Mouse (Mus musculus) C2C12 (cell line): ENCODE data around the gene Tnni1.

ENCODE experiments used
- CEBPB ChIP-seq: IDR thresholded peaks from one replicate; pipeline ENCODE4 v1.6.1; 2011; ENCODE audit warnings: low read depth, mild to moderate bottlenecking, control low read depth, moderate library complexity
- CTCF ChIP-seq: IDR thresholded peaks from one replicate; pipeline ENCODE4 v1.5.1; 2011; ENCODE audit not compliant: control insufficient read depth, insufficient read depth, insufficient read length

- no peak for TF ChIP-seq CTCF
- TF ChIP-seq CEBPB: no peak
Observed at GRCm38 (mm10) chr1:135735460-135735859, 43.8 kb upstream of the Tnni1 start.
